Mouse (Mus musculus): ENCODE data around the gene Il27.
A peak's percentile ranks its signal among the peaks of the same experiment; 100 is the strongest.

The Il27 gene

DNA sequence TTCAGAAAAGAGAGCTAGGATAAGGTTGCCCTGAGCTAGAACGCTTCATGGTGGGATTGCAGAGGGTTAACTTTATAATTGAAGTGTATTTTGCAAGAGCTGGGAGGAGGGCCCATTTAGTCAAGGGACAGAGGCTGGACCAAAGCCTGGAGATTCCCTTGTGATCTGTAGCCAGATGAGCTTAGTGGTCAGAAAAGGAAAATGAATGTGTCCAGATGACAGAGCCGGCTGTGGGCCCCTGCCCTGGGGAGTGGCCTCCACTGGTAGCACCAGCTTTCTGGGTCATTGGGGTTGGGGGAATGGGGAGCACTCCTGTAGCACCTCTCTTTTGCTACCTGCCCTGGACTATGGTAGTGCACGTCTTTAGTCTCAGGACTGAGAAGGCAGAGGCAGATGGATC is 12.3 kb upstream of the Il27 start:
- DNase-seq (ENCODE audit: low read depth, low spot score): no peak

DNA sequence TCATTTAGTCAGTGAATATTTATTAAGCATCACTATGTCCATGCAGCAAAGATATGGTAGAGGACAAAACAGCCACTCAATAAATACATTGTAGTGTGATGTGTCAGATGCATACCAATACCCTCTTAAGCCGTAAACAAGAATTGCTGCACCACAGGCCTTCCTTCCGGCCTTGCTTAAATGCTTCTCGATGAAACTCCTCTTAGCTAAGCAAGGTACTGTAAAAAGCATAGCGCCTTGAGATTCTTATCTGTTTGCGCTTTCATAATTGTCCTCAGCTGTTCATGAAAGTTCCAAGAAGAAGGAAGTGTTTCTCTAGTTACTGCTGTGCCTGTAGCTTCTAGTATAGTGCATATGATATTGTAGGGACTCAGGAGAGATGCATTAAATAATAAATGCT is 11.9 kb upstream of the Il27 start:
- DNase-seq (ENCODE audit: low read depth, low spot score): no peak

DNA sequence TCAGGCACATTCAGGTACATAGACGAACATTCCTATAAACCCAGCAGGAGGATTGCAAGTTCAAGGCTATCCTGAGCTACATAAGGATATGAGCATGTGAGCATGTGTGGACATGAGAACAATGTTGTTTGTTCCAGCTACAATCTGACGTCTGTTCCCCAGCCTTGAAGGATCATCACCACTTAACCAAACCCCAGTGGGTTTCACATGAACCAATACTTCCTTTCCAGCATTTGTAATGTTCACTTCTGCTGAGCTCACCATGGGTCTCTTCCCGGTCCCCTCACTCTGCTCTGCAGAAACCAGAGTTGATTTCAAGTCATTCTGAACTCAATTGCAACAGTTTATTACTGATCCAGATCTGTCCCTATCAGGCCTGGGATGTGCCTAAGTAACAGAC is 7.9 kb upstream of the Il27 start:
- no peak for DNase-seq (ENCODE audit: low read depth, low spot score)

DNA sequence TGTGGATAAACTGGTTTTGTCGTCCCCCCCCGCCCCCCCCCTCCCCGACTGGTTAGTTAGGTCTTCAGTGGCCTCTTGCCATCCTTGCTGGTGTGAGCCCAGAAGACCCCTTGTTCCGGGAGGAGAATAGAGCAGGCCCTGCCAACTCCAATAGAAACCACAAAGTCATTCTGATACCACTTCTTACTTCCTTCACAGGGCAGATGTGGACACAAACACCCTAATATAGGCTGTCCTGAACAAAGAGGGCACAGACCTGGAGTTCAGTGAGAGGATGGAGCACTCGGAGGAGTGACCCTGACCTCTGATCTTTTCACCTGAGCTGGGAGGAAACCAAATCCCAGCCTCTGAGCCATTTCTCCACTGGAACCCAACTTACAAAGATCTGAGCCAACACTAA is 7.2 kb upstream of the Il27 start:
- no peak for DNase-seq (ENCODE audit: low read depth, low spot score)

DNA sequence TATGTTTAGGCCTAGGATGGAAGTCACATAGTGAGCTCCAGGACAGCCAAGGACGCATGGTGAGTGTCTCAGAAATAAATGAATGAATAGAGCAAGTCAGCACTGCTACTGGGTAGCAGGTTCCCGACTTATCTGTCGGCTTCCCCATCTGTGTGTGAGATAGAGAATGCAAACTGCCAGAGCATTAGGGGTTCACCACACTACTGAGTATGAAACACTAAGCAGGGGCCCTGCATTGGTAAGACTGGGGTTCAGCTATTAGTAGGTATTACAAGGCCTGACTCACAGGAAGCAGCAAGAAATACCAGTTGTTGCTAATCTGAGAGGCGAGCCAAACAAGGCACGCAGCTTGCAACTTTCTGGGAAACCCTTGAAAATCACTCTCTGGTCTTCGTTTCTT is 4.2 kb upstream of the Il27 start:
- DNase-seq (ENCODE audit: low read depth, low spot score): no peak

DNA sequence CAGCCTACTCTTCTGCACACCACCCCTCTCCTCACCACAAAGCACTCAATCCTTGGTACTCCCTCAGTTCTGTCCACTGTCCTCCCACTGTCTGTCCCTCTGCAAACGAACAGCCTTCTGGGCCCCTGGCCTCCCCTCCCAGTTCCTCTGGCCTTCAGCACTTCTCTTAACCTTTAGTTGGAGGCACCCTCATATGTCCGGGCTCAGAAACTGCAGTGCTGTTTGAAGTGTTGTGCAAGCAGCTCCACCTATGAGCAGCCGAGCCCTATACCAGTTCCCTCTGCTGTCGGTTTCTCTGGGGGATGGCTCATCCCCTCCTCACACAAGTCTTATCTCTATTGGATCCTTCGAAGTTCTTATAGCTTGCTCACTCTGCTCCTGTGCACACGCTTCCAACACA is 1.7 kb upstream of the Il27 start:
- DNase-seq (ENCODE audit: low read depth, low spot score): no peak

DNA sequence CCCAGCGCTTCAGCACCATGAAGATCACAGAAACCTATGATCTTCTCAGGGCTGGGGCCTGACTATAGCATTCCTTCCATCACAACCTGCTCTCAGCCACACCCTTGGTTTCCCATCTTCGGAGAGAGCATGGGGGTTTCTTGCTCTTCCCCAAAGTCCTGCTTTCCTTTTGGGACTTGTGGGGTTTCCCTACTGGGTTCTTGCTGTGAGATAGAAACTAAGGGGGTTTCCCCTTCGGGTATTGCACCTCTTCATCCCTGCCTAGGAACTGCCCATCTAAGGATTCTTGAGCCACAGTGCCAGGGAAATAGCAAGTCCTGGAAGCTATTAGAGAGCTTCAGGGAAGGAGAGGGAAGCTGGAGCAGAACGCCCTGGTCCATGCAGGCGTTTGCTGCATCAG is 1.1 kb upstream of the Il27 start:
- DNase-seq (ENCODE audit: low read depth, low spot score): no peak

DNA sequence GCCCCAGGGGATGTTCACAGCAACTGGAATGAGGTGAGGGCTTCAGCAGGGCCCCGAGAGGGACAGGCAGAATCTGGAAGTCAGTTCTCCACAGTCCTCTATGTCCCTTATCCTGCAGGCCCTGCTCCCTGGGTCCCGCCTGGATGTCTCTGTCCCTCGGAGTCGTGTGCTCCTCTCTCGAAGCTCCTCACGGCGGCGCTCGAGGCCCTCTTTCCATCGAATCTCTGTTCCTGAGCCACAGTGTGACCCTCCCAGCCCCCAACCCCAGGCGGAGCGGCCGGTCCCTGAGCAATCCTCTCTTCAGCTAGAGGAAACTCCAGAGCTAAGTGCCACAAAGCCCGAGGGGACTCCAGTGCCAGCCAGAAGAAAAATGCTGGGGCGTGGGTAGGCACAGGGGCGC is 7.0 kb downstream of the Il27 start:
- DNase-seq (ENCODE audit: low read depth, low spot score): peak; percentile 48

DNA sequence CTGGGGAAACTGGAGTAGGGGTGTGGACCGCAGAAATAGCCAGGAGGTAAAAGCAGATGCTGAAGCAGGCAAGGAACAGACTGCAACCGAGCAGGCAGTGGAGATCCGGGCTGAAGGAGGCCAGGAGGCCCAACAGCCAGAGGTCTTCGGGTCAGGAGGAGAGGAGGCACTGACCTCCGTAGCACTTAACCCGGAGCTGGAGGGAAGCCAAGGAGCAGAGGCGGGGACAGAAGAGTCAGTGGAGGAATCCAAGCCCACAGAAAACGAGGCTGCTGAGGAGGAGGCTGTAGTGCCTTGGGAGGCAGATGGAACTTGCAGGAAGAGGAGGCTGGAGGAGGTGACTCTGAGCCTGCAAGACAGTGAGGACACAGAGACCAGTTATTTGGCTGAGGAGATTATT is 7.9 kb downstream of the Il27 start:
- no peak for DNase-seq (ENCODE audit: low read depth, low spot score)

DNA sequence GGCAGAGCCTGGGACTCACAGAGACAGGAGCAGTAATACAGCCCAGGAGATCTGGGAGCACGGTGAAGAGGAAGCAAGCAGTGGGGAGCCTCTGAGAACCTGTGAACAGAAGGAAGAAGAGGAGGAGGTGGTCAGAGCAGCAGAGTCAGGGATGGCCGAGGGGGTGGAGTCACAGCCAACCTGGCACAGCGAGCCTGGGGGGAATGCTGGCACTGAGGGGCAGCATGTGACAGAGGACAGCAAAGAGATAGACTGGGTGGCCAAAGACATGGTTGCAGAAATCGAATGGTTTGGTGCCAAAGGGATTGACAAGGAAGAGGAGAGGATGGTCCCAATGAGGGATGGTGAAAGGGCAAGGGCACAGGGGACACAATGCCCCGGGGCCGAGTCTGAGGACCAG is 9.0 kb downstream of the Il27 start, which contains the start of gene Cln3:
Cln3 (minus strand) TSS at position 101 of the 400 bp plus-strand sequence.
- DNase-seq (ENCODE audit: low read depth, low spot score): no peak

DNA sequence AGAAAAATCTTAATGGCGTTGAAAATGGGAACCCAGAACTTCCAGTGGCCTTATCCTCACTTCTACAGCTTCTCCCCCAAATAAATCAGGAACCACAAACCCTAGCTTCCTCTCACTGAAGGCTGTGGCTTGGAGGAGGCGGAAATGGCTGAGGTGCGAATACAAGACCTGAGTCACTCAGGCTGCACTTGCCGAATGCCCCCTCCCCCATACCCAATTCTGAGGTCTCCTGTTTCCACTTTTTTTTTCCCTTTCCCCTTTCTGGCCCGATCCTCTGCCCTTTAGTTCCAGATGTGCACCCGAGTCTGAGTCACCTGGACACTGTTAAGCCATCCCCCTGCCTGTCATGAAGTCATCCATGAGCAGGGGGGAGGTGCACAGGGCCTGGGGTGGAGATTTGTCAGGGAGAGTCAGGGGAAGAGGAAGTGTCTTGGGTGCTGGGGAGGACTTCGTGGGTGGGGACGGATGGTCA is 10.2 kb downstream of the Il27 start, which contains the start of gene Apobr:
Apobr (plus strand) TSS at position 437 of the 472 bp plus-strand sequence.
- no peak for DNase-seq (ENCODE audit: low read depth, low spot score)

DNA sequence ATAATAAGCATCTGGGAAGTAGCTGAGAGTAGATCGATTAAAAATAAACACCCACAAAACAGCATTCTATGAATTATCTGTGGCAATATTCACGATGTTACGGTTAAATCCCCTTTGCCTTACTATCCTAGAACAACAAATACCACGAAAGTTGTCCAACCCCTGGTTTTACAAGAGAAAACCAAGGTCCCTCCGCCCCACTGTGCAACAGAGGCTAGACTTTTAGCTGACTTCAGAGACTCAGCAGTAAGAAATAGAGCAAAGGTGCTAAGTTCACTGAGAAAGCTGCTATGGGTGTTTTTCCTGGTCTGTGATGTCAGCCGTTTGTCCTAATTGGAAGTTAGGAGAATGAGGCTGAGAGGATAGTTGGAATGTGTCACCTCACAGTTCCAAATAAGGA is 11.0 kb downstream of the Il27 start:
- no peak for DNase-seq (ENCODE audit: low read depth, low spot score)

DNA sequence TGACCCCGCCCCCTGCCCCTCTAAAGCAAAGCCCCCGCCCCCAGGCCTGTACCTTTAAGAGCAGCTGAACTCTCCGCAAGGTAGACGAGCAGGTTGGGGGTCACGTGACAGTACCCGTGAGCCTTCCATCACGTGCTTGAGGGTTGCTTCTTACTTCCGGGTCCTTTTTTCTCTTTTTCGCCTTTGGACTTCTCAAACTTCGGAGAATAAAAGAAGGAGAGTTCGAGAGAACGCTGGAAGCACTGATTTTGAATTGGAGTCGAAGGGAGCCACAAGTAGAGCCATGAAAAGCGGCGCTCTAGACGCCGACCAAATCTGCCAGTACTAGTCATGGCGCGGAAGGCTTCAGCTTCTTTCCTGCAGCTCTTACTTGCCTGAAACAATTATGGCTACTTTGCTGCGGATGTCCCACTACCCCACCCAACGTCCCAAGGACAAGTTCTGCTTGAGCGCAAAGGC is 11.5 kb downstream of the Il27 start:
- DNase-seq (ENCODE audit: low read depth, low spot score): peak; percentile 82

DNA sequence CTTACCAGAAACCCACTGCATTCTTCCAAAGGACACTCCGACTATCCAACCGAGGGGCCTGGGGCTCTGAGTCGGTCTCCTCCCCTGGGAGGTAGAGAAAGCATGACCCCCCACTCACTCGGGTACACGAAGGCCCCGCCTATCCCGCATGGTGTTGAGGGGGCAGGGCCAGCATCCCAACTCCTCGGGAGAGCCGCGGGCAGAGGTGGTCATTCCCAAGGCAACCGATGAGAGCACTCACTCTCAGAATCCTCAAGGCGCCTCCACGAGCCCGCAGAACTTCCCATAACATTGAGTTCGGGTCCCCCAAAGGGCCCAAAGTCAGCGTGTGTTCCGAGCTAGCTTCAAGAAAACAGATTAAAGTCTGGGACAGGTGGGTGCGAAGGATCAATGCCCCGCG is 12.0 kb downstream of the Il27 start:
- DNase-seq (ENCODE audit: low read depth, low spot score): no peak

DNA sequence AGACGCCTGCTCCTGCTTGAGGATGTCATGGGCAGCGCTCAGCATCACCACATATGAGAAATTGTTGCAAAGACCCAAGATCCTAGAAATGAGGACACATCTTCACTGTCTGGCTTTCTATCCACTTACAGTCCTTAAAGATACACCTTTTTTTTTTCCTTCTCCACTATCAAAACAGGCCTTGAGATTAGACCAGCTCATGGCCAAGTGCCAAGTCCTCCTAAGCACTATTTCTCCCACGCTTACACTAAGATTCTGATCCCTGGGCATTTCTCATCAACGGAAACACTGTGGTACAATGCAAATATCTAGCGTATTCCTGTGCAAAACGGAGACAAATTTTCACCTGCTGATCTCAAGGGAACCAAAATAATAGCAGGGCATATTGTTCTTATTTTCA is 13.1 kb downstream of the Il27 start:
- no peak for DNase-seq (ENCODE audit: low read depth, low spot score)

DNA sequence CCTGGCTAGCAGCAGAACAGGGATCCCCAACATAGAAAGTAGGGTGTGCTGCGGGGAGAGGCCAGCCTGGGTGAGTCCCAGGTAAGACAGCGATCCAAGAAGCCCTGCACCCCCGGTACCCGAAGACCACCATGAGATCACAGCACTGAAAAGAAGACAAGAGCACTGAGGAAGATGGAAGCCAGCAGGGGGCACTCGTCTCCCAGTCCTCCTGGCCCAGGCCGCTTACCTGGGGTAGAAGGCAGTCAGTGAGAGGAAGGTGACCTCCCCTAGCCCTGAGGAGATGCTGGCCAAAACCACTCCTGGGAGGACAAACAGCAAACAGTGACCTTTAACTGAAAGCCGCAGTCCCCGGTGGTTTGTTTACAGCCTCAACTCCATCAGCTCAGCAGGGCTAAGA is 15.6 kb downstream of the Il27 start:
- peak; percentile 41 for DNase-seq (ENCODE audit: low read depth, low spot score)

DNA sequence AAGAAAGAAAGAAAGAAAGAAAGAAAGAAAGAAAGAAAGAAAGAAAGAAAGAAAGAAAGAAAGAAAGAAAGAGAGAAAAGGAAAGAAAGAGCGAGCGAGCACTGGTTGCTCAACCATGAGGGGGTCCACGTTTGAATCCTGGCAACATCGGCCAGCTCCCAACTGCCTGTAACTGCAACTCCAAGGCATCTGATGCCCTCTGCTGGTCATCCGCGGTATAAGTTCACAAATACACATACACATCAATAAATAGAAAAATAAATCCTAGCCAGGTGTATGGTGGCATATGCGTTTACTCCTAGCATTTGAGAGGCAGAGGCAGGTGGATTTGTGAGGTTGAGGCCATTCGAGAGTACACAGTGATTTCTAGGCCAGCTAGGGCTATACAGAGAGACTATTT is 17.8 kb downstream of the Il27 start:
- peak; percentile 38 for DNase-seq (ENCODE audit: low read depth, low spot score)

DNA sequence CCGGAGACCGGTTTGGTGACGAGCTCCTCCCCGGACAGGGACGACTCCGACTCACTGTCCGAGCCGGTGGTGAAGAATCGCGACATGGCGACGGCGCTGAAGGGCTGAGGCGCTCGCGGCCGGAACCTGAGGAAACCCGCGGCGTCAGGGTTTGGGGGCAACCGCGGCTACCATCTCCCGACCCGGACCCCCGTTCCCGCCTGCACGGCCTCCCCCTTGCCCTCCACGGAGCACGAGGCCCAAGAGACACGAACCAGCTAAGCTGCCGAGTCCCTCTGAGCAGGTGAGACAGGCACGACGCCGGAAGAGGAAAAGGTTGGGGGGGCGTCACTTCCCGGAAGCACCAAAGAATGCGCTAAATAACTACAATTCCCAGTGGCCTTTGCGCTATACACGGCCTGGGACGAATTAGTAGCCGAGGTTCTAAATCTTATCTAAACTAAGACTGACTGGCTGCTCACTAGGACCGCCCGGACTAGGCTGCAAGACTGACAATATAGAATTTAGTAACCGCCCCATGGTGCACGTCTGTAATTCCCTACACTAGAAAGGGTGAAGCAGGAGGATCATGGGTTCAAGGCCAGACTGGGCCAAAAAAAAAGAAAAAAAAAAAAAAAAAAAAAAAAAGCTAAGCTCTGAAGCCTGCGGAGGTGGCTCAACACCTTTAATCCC is 28.5 kb downstream of the Il27 start, which contains the start of gene Eif3c:
Eif3c (minus strand) TSS at position 318 of the 672 bp plus-strand sequence.
- DNase-seq (ENCODE audit: low read depth, low spot score): peak; percentile 89

DNA sequence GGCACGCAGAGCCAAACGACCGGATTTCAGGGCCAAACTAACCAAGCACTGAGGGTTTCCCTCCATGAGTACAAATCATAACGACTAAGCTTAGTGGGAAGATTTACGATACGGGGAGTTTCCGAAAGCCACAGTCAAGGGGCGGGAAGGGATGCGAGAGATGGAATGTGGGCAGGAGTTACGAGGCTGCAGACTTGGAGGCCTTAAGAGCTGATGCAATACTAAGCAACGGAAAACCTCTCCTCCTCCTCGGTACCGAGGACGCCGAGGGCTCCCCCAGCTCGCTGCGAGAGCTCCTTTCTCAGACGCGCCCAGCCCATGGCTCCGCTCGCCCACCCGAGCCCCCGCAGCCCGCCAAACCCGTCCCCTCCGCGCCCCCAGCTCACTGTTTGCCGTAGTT is 29.0 kb downstream of the Il27 start:
- DNase-seq (ENCODE audit: low read depth, low spot score): no peak

DNA sequence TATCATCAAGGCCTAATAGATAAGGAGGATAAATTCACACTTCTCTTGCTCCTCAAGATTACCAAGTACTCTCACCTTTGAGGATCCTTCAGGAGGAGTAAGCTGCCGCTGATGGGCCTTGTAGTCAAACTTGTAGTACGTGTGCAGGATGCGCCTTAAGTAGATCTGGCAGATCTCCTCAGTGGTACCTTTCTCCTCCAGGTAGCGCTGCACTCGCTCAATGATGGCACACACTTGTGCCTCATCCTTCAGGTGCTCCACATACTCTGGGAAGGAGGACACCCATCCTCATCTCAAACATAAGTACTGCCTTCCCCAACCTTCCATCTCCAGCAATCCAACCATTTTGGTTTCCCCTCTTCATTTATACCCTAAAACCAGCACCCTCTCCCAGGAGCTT is 38.1 kb downstream of the Il27 start:
- no peak for DNase-seq (ENCODE audit: low read depth, low spot score)

DNA sequence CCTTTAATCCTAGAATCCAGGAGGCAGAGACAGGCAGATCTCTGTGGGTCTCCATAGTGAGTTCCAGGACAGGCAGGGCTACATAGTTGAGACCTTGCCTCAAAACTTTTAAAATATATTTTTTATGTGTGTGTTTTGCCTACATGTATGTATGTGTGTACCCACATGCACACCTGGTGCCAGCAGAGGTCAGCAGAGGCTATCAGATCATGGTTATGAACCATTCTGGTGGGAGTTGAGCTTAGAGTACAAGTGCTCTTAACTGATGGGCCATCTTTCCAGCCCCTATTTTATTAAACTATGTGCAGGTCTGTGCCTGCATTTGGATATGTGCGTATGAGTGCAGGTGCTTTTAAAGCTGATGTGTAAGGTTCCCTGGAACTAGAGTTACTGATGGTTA is 39.9 kb downstream of the Il27 start:
- DNase-seq (ENCODE audit: low read depth, low spot score): no peak

DNA sequence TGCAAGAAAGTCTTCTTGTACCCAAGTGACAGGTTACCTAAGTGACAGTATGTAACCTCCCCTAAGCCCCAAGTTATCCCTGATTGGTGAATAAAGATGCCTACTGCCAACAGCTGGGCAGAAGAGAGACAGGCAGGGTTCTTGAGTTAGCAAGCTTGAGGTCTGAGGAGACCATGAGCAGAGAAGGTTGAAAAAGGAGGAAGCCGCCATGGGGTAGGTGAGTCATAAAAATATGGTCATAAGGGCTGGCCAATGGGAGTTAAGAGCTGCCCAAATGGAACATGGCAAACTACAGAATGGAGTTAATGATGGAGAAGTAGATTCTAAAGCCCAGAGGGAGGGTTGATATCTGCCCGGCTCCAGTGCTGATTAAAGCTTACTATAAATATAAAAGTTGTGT is 49.1 kb downstream of the Il27 start:
- no peak for DNase-seq (ENCODE audit: low read depth, low spot score)

DNA sequence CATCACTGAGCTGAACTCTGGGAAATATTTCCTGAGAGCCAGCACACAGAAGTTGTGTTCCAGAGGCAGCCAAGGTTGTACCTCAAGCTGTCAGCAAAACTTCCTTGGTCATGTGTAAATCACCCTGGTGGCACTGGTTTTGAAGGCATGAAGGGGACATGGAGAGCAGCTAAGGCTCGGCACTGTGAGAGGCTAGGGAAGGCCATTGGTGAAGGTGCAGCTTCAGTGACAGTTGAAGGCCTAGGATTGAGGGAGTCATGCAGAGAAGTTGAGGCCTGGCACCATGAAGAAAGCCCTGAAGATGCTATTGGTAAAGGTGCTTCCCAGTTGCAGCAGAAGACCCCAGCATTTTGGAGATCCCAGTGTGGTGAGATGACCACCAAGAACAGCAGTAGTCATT is 53.1 kb downstream of the Il27 start:
- no peak for DNase-seq (ENCODE audit: low read depth, low spot score)

All from retina, postnatal 7 days (tissue).